ENCODE assay signal across 9 mouse cellular contexts in the genomic region with DNA sequence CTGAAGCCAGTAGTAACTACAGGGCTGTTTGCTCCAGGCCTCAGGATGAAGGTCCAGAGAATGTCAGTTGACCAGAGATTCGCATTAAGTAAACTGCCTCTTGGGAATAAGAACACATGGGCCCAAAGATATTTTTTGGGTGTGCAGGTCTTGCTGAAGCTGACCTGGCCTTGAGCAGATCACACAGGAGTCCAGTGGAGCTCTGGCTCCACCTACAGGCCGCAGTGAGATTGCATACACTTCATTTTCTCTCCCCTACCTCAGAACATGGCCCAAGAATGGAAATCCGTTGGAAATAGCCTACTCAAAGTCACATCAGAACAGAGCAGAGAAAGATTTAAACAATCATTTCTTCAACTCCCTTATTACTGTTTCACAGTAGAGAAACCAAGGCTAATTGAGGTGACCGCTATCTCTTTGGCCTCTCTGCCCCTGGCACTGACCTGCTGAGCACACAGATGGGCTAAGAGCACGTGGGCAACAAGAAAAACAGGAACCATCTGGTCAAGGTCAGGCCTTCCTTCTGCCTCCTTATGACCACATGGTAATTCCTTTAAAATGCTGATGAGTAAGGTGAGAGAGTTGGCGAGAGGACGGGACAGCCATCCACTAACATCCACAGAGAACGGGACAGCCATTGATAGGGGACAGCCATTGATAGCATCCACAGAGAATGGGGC. TPM values are rescaled to one million over a fixed set of nuclear protein-coding genes. Genes with fewer than 3 reads are reported as not detected.
A peak's percentile ranks its signal among the peaks of the same experiment; 100 is the strongest.
DNase-seq lines count a peak whose midpoint lies in the region; ATAC-seq lines count a peak whose summit lies in the region.
"Had no signal": no experiment of that assay in that cellular context is flagged by ENCODE, and none has a peak within 500 bp of the region (broad histone marks: within the 10 kb centered on the region; RNA-seq: fewer than 3 reads in every experiment).

No protein-coding gene starts in this region.

- no peak overlapping the region for H3K9ac ChIP-seq in kidney, embryonic 15.5 days
- H3K9ac ChIP-seq in forebrain, embryonic 14.5 days (ENCODE audit: low read length), result no peak overlapping the region
- H3K9ac ChIP-seq in hindbrain, embryonic 16.5 days (ENCODE audit: low read depth, low read length), result no peak overlapping the region
- H3K9ac ChIP-seq in midbrain, embryonic 13.5 days (replicated peaks), result no peak overlapping the region
- H3K9ac ChIP-seq: midbrain, embryonic 12.5 days had no signal

- H3K27me3 ChIP-seq in kidney, embryonic 15.5 days, result no peaks in the 10 kb centered on the region
- H3K27me3 ChIP-seq in forebrain, embryonic 14.5 days (replicated peaks; ENCODE audit: control insufficient read depth, insufficient read depth, low read length), result no peaks in the 10 kb centered on the region
- no peaks in the 10 kb centered on the region for H3K27me3 ChIP-seq in hindbrain, embryonic 16.5 days (replicated peaks; ENCODE audit: control insufficient read depth, insufficient read depth, low read length)
- no peaks in the 10 kb centered on the region for H3K27me3 ChIP-seq in midbrain, embryonic 13.5 days
- H3K27me3 ChIP-seq: midbrain, embryonic 12.5 days had no signal

- peak; percentile 40 for DNase-seq in kidney, adult 11 months
- DNase-seq in cerebellum, adult 11 months, result peak; percentile 80
- peak; percentile 72 for DNase-seq in forebrain, embryonic 14.5 days (ENCODE audit: low spot score)
- peak; percentile 38 to 67 for DNase-seq in left cerebral cortex, postnatal 25 days (ENCODE audit: low spot score in 2 of 2)
- DNase-seq in spleen, adult 12 weeks (ENCODE audit: low spot score), result peak; percentile 46

- no peak overlapping the region for H3K27ac ChIP-seq in kidney, embryonic 15.5 days
- H3K27ac ChIP-seq in forebrain, embryonic 14.5 days (ENCODE audit: low read depth, low read length), result no peak overlapping the region
- no peak overlapping the region for H3K27ac ChIP-seq in hindbrain, embryonic 16.5 days (ENCODE audit: low read depth, low read length)
- H3K27ac ChIP-seq in midbrain, embryonic 13.5 days, result no peak overlapping the region
- H3K27ac ChIP-seq: midbrain, embryonic 12.5 days had no signal

- no peak overlapping the region for H3K4me2 ChIP-seq in kidney, embryonic 15.5 days
- H3K4me2 ChIP-seq in forebrain, embryonic 14.5 days (ENCODE audit: low read length), result no peak overlapping the region
- H3K4me2 ChIP-seq in hindbrain, embryonic 16.5 days (ENCODE audit: low read length), result no peak overlapping the region
- no peak overlapping the region for H3K4me2 ChIP-seq in midbrain, embryonic 13.5 days (replicated peaks)
- H3K4me2 ChIP-seq: midbrain, embryonic 12.5 days had no signal

- H3K9me3 ChIP-seq in kidney, embryonic 15.5 days (replicated peaks), result no peaks in the 10 kb centered on the region
- no peaks in the 10 kb centered on the region for H3K9me3 ChIP-seq in forebrain, embryonic 14.5 days (replicated peaks; ENCODE audit: control insufficient read depth, low read length)
- no peaks in the 10 kb centered on the region for H3K9me3 ChIP-seq in hindbrain, embryonic 16.5 days (ENCODE audit: control insufficient read depth, low read length)
- H3K9me3 ChIP-seq in midbrain, embryonic 13.5 days, result no peaks in the 10 kb centered on the region
- H3K9me3 ChIP-seq: midbrain, embryonic 12.5 days had no signal

- ATAC-seq in kidney, embryonic 15.5 days (replicated peaks; ENCODE audit: low FRiP score), result no peak
- ATAC-seq in forebrain, embryonic 14.5 days, result peak; percentile 52; the same call in 1 of the 2 replicates
- peak; percentile 73 for ATAC-seq in hindbrain, embryonic 16.5 days
- peak; percentile 58; the same call in 1 of the 2 replicates for ATAC-seq in midbrain, embryonic 13.5 days

- 41% methylated on average over 8 of the region's 8 CpGs for WGBS in kidney, embryonic 15.5 days
- WGBS in forebrain, embryonic 14.5 days, result 56% methylated on average over 8 of the region's 8 CpGs
- 52% methylated on average over 8 of the region's 8 CpGs for WGBS in hindbrain, embryonic 16.5 days
- 51% methylated on average over 8 of the region's 8 CpGs for WGBS in midbrain, embryonic 13.5 days

- no peak overlapping the region for H3K4me3 ChIP-seq in kidney, embryonic 15.5 days (replicated peaks)
- H3K4me3 ChIP-seq in forebrain, embryonic 14.5 days (ENCODE audit: low read depth, low read length), result no peak overlapping the region
- no peak overlapping the region for H3K4me3 ChIP-seq in hindbrain, embryonic 16.5 days (ENCODE audit: low read length)
- H3K4me3 ChIP-seq in midbrain, embryonic 13.5 days (replicated peaks), result no peak overlapping the region
- H3K4me3 ChIP-seq: midbrain, embryonic 12.5 days had no signal

- peaks cover 17% of the 10 kb centered on the region for H3K36me3 ChIP-seq in kidney, embryonic 15.5 days
- H3K36me3 ChIP-seq in forebrain, embryonic 14.5 days (ENCODE audit: control insufficient read depth, insufficient read depth, low read length), result peaks cover 16% of the 10 kb centered on the region
- H3K36me3 ChIP-seq in hindbrain, embryonic 16.5 days (ENCODE audit: control insufficient read depth, insufficient read depth, low read length), result peaks cover 6% of the 10 kb centered on the region
- H3K36me3 ChIP-seq in midbrain, embryonic 13.5 days, result peaks cover 18% of the 10 kb centered on the region

- intact Hi-C loops in left cerebral cortex, postnatal 25 days (cut with DNase I), result loop anchor here (2.0 to 5.0 kb wide), 3 partner anchors 122 to 420 kb away; no protein-coding TSS in a partner anchor

- peaks cover 20% of the 10 kb centered on the region for H3K4me1 ChIP-seq in kidney, embryonic 15.5 days
- no peaks in the 10 kb centered on the region for H3K4me1 ChIP-seq in forebrain, embryonic 14.5 days (ENCODE audit: control insufficient read depth, insufficient read depth, low read length)
- H3K4me1 ChIP-seq in hindbrain, embryonic 16.5 days (ENCODE audit: control insufficient read depth, insufficient read depth, low read depth, low read length), result no peaks in the 10 kb centered on the region
- no peaks in the 10 kb centered on the region for H3K4me1 ChIP-seq in midbrain, embryonic 13.5 days (replicated peaks)
- H3K4me1 ChIP-seq: midbrain, embryonic 12.5 days had no signal

RNA-seq across cellular contexts. Expression of a gene that starts 8.1 kb away (rescaled TPM):
- polyA plus RNA-seq in kidney, embryonic 15.5 days (2015; fragmentation: Nextera tagmentation; extraction: Ambion mirVana), result 38.7 and 42.2 TPM in 2 replicates
- 16.4 and 20.4 TPM in 2 replicates for polyA plus RNA-seq in forebrain, embryonic 14.5 days (2014; fragmentation: Nextera tagmentation; extraction: Ambion mirVana)
- polyA plus RNA-seq in hindbrain, embryonic 16.5 days (2015; fragmentation: Nextera tagmentation; extraction: Ambion mirVana), result 21.7 and 29.0 TPM in 2 replicates
- total RNA-seq in left cerebral cortex, postnatal 25 days (2021), result 10 to 100 TPM; 11.9 to 16.3 TPM
- 21.0 and 27.2 TPM in 2 replicates for polyA plus RNA-seq in midbrain, embryonic 13.5 days (2015; fragmentation: Nextera tagmentation; extraction: Ambion mirVana)

RNA-seq across cellular contexts. Expression of a gene that starts 8.5 kb away (rescaled TPM):
- polyA plus RNA-seq in kidney, embryonic 15.5 days (2015; fragmentation: Nextera tagmentation; extraction: Ambion mirVana), result 92.9 and 109 TPM in 2 replicates
- polyA plus RNA-seq in forebrain, embryonic 14.5 days (2014; fragmentation: Nextera tagmentation; extraction: Ambion mirVana), result 81.5 and 93.3 TPM in 2 replicates
- 68.9 and 72.9 TPM in 2 replicates for polyA plus RNA-seq in hindbrain, embryonic 16.5 days (2015; fragmentation: Nextera tagmentation; extraction: Ambion mirVana)
- 10 to 100 TPM; 47.2 to 48.4 TPM for total RNA-seq in left cerebral cortex, postnatal 25 days (2021)
- polyA plus RNA-seq in midbrain, embryonic 13.5 days (2015; fragmentation: Nextera tagmentation; extraction: Ambion mirVana), result 73.9 and 82.5 TPM in 2 replicates

RNA-seq across cellular contexts. Expression of a gene that starts 48.2 kb away (rescaled TPM):
- 0.38 and 0.64 TPM in 2 replicates for polyA plus RNA-seq in kidney, embryonic 15.5 days (2015; fragmentation: Nextera tagmentation; extraction: Ambion mirVana)
- polyA plus RNA-seq in forebrain, embryonic 14.5 days (2014; fragmentation: Nextera tagmentation; extraction: Ambion mirVana), result 0.27 and 0.39 TPM in 2 replicates
- 1.1 and 1.4 TPM in 2 replicates for polyA plus RNA-seq in hindbrain, embryonic 16.5 days (2015; fragmentation: Nextera tagmentation; extraction: Ambion mirVana)
- total RNA-seq in left cerebral cortex, postnatal 25 days (2021), result 1 to 10 TPM; 1.3 to 2.0 TPM
- polyA plus RNA-seq in midbrain, embryonic 13.5 days (2015; fragmentation: Nextera tagmentation; extraction: Ambion mirVana), result 0.06 and 0.23 TPM in 2 replicates
